Mouse (Mus musculus) ES-Bruce4 (cell line): Measurements from ENCODE around the gene Prkg1.

Source experiments
- CTCF ChIP-seq: IDR thresholded peaks from one replicate; pipeline ENCODE4 v1.8.1; 2011; ENCODE audit warnings: low read depth, low read length
- EP300 ChIP-seq: IDR thresholded peaks from 2 replicates; pipeline ENCODE4 v1.6.1; 2011; ENCODE audit warnings: low read depth, low read length; ENCODE audit not compliant: insufficient read depth
- POLR2A ChIP-seq: IDR thresholded peaks from one replicate; pipeline ENCODE4 v1.8.1; 2011; ENCODE audit warnings: low read length; ENCODE audit not compliant: insufficient read depth

GRCm38 (mm10) chr19:31188559-31189218 lies 576.1 kb downstream of the Prkg1 start:
- TF ChIP-seq POLR2A: no peak
- TF ChIP-seq CTCF: no peak
- TF ChIP-seq EP300: no peak
